Mouse (Mus musculus) intestine, postnatal 0 days (tissue): Measurements from ENCODE around the gene Nfkbie. TPM values are rescaled to one million over a fixed set of nuclear protein-coding genes. Genes with fewer than 3 reads are reported as not detected.

ENCODE experiments used
- ATAC-seq: fragments of 200-750 bp; cut with Nextera tagmentation; 2 replicates; pipeline ENCODE4 v1.8.0; 2017; ENCODE audit warnings: mild to moderate bottlenecking, moderate TSS enrichment, moderate library complexity
- H3K27ac ChIP-seq: fragments of 300-500 bp; sonication (generic); 2 replicates; pipeline ENCODE4 v1.5.1; 2014; ENCODE audit warnings: mild to moderate bottlenecking, low read depth, low read length, moderate library complexity
- H3K27me3 ChIP-seq: fragments of 300-500 bp; sonication (generic); replicated peaks from 2 replicates; pipeline ENCODE4 v1.6.1; 2014; ENCODE audit warnings: low read length, mixed read lengths; ENCODE audit not compliant: control insufficient read depth, insufficient read depth
- H3K36me3 ChIP-seq: fragments of 300-500 bp; sonication (generic); 2 replicates; pipeline ENCODE4 v1.6.1; 2014; ENCODE audit warnings: mild to moderate bottlenecking, moderate library complexity; ENCODE audit not compliant: control insufficient read depth, insufficient read depth
- H3K4me1 ChIP-seq: fragments of 300-500 bp; sonication (generic); replicated peaks from 2 replicates; pipeline ENCODE4 v1.6.1; 2014; ENCODE audit warnings: antibody characterized with exemption, low read length, mixed read lengths; ENCODE audit not compliant: control insufficient read depth, insufficient read depth
- H3K4me2 ChIP-seq: fragments of 300-500 bp; sonication (generic); replicated peaks from 2 replicates; pipeline ENCODE4 v1.6.1; 2014; ENCODE audit warnings: low read depth, mild to moderate bottlenecking, moderate library complexity
- H3K4me3 ChIP-seq: fragments of 300-500 bp; sonication (generic); 2 replicates; pipeline ENCODE4 v1.5.1; 2014; ENCODE audit warnings: low read depth, low read length
- H3K9ac ChIP-seq: fragments of 300-500 bp; sonication (generic); 2 replicates; pipeline ENCODE4 v1.6.1; 2014; ENCODE audit warnings: mild to moderate bottlenecking, low read depth, low read length
- H3K9me3 ChIP-seq: fragments of 300-500 bp; sonication (generic); 2 replicates; pipeline ENCODE4 v1.6.1; 2016; ENCODE audit warnings: mixed run types; ENCODE audit not compliant: control insufficient read depth
- CTCF ChIP-seq: sonication (generic); IDR thresholded peaks from 2 replicates; pipeline ENCODE4 v1.5.1; 2016; ENCODE audit warnings: low read depth, mild to moderate bottlenecking, control low read depth, antibody characterized with exemption, moderate library complexity
- WGBS: fragments of 180-500 bp; shearing (Covaris S2); extraction: QIAGEN DNeasy Blood & Tissue Kit; methylation state at CpG from one replicate; pipeline ENCODE4 v1.1.7; 2014; 5-methylcytosine and 5-hydroxymethylcytosine counted together
- polyA plus RNA-seq: library from polyadenylated mRNA; unstranded; fragments of >200 nt; fragmentation: Nextera tagmentation; extraction: Ambion mirVana; gene quantifications from 2 replicates; pipeline ENCODE4 v1.2.1, GENCODE M21; 2015

The Nfkbie gene
- polyA plus RNA-seq, 1 experiment from 2014 or later = 4.0 TPM

DNA sequence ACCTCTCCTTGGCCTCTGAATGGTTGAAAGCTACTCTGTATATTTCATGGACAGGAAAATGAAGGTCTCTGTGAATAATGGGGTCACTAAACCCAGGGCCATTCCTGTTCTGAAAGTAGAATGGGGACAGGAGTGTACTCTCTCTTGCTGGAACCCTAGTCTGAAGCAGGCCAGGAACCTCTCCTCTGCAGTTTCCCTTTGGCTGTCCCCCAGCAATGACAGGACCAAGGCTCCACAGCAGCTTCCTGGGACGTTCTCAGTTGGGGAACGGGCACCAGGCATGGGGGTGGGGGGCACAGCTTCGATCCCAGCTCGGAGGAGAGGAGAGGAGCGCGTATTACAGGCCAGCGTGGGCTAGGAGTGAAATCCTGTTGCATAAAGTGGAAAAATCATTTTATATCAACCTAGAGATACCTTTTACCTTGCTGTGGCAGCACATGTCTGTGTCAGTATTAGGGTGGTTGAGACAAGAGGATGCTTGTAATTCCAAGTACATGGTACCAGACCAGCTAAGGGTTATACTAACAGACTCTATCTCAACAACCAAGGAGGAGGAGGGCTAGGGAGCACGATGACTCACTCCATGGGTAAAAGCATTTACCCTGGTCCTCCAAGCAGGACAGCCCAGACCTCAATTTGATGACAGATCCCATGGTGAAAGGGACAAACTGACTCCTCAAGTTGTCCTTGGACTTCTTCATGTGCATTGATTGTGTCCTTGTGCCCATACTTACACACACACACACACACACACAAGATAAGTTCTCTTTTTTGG is 19.8 kb downstream of the Nfkbie start:
- peaks cover 9% of the 10 kb centered on the region for H3K4me1 ChIP-seq
- H3K27ac ChIP-seq = no peak overlapping the region
- 0 out of 2 replicates have a peak overlapping the region, but pooled peaks have one; percentile 3 for H3K9ac ChIP-seq
- peaks cover 11% of the 10 kb centered on the region for H3K36me3 ChIP-seq
- WGBS = 90% methylated on average over 8 of the region's 8 CpGs
- H3K27me3 ChIP-seq = no peaks in the 10 kb centered on the region
- H3K4me3 ChIP-seq = no peak overlapping the region
- H3K9me3 ChIP-seq = no peaks in the 10 kb centered on the region
- H3K4me2 ChIP-seq = no peak overlapping the region
- no peak for ATAC-seq
- TF ChIP-seq CTCF = no peak

DNA sequence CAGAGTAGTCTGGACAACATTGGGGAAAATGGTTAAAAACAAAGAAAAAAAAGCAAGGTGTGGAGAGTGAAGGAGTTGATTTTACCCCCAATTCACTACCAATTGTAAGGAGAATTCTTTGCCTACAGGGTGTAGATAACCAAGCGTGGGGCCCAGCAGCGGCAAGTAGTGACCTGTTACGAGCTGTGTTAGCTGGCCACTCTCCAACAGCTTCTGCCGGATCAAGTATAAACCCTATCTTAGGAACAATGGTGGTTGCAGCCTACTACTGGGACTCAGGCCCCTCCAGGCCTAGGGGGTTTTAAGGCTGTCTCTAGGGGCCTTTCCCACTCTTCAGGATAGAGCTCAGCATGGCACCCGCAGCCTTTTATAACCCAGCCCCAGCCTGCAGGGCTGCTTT is 22.7 kb downstream of the Nfkbie start:
- Histone ChIP-seq H3K4me1 (peaks cover 3% of the 10 kb centered on the region; the same call in 1 of the 2 replicates), H3K36me3 (no peaks in the 10 kb centered on the region), H3K27ac (no peak overlapping the region), H3K9ac (no peak overlapping the region), H3K4me3 (no peak overlapping the region), H3K4me2 (no peak overlapping the region), H3K27me3 (no peaks in the 10 kb centered on the region), H3K9me3 (no peaks in the 10 kb centered on the region)
- no peak for ATAC-seq
- no peak for TF ChIP-seq CTCF
- 46% methylated on average over 5 of the region's 5 CpGs for WGBS

DNA sequence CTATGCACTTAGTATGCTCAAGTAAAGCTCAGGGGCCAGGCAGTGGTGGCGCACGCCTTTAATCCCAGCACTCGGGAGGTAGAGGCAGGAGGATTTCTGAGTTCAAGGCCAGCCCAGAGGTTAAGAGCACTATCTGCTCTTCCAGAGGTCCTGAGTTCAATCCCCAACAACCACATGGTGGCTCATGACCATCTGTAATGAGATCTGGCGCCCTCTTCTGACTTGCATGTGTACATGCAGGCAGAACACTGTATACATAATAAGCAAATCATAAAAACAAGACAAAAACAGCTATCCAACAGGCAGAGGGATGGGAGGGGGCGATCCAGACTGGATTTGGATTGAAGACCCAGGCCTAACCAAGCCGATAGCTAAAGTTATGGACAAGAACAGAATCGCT is 23.3 kb downstream of the Nfkbie start:
- Histone ChIP-seq H3K4me1 (peaks cover 3% of the 10 kb centered on the region; the same call in 1 of the 2 replicates), H3K9ac (no peak overlapping the region), H3K27ac (no peak overlapping the region), H3K27me3 (no peaks in the 10 kb centered on the region), H3K4me3 (no peak overlapping the region), H3K9me3 (no peaks in the 10 kb centered on the region), H3K36me3 (no peaks in the 10 kb centered on the region), H3K4me2 (no peak overlapping the region)
- ATAC-seq = no peak
- peak; percentile 80 for TF ChIP-seq CTCF
- 76% methylated on average over 7 of the region's 7 CpGs for WGBS

DNA sequence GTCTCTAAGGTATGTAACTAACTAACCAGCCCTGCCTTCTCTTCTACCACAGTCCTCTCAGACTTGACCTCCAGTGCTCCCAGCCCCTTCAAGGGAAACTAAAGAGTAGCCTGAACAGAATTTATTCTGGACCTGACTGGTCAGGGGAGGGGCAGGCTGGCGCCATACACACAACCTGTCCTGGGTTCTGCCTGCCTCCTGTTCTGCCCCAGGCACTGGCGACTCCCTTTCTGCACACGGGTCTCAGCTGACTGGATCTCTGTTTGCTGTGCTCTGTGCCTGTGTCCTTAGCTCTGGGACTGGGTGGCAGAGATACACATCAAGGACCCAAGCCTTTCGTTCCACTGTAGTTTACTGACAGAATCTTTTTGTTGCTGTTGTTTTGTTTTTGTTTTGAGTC is 24.1 kb downstream of the Nfkbie start:
- 91% methylated on average over 4 of the region's 4 CpGs for WGBS
- TF ChIP-seq CTCF = no peak
- H3K36me3 ChIP-seq = no peaks in the 10 kb centered on the region
- H3K27ac ChIP-seq = no peak overlapping the region
- no peaks in the 10 kb centered on the region for H3K27me3 ChIP-seq
- ATAC-seq = no peak
- no peak overlapping the region for H3K4me2 ChIP-seq
- H3K4me3 ChIP-seq = no peak overlapping the region
- H3K9me3 ChIP-seq = no peaks in the 10 kb centered on the region
- H3K4me1 ChIP-seq = peaks cover under 1% of the 10 kb centered on the region; the same call in 1 of the 2 replicates
- no peak overlapping the region for H3K9ac ChIP-seq

DNA sequence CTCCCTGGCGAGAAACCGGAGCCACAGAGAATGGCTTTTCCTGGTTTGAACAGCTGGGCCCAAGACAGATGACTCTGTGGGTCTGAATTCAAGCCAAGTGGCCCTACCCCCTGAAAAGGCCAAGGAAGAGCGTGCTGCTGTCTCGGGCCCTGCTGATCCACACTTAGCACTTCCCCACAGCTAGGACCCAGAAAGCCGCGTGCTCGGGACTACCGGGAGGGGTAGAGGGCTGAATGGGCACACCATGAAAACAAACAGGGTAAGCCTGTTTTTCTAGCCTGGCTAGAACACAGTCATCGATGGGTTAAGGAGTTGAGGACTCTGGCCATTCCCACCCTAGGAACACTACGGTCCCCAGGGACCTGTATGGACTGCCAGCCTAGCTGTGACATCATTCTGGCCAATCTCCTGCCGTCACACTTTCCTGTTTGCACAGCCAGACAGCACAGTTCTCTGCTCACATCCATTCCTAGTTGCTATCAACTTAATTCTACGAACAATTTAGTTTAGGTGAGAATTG is 25.5 kb downstream of the Nfkbie start:
- peak; percentile 44; the same call in 1 of the 2 replicates for ATAC-seq
- Histone ChIP-seq H3K36me3 (no peaks in the 10 kb centered on the region), H3K27ac (0 out of 2 replicates have a peak overlapping the region, but pooled peaks have one; percentile 35), H3K4me2 (no peak overlapping the region), H3K9me3 (no peaks in the 10 kb centered on the region), H3K4me3 (no peak overlapping the region), H3K9ac (no peak overlapping the region), H3K4me1 (no peaks in the 10 kb centered on the region), H3K27me3 (no peaks in the 10 kb centered on the region)
- WGBS = 26% methylated on average over 12 of the region's 12 CpGs
- no peak for TF ChIP-seq CTCF

DNA sequence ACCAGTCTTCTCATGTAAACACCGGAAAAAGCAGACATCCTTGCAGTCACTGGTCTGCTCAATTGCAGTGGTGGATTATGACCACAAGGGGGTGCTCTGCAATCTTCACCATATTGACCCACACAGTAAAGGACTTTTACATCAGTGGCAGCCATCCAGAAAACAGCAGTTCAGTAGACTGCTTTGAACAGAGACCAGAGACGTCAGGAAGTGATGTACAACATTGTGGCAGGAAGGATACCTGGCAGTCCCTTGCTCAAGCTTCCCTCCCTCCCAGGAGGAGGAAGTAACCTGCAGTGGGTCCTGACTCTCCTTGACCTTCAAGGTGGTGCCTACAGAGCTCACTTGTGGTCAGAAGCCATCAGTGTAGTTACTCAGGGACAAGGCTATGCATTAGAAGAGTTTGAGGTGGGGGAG is 26.1 kb downstream of the Nfkbie start:
- TF ChIP-seq CTCF = peak; percentile 95
- H3K4me1 ChIP-seq = no peaks in the 10 kb centered on the region
- peak; percentile 12; the same call in 1 of the 2 replicates for ATAC-seq
- WGBS = 1% methylated on average over 2 of the region's 2 CpGs
- no peaks in the 10 kb centered on the region for H3K36me3 ChIP-seq
- no peak overlapping the region for H3K27ac ChIP-seq
- no peak overlapping the region for H3K9ac ChIP-seq
- no peak overlapping the region for H3K4me2 ChIP-seq
- H3K4me3 ChIP-seq = no peak overlapping the region
- H3K9me3 ChIP-seq = no peaks in the 10 kb centered on the region
- no peaks in the 10 kb centered on the region for H3K27me3 ChIP-seq
